Mouse (Mus musculus) ES-Bruce4 (cell line): ENCODE results near the gene Ggt5.

Experiments
- CTCF ChIP-seq: IDR thresholded peaks from one replicate; pipeline ENCODE4 v1.8.1; 2011; ENCODE audit warnings: low read depth, low read length
- EP300 ChIP-seq: IDR thresholded peaks from 2 replicates; pipeline ENCODE4 v1.6.1; 2011; ENCODE audit warnings: low read depth, low read length; ENCODE audit not compliant: insufficient read depth
- POLR2A ChIP-seq: IDR thresholded peaks from one replicate; pipeline ENCODE4 v1.8.1; 2011; ENCODE audit warnings: low read length; ENCODE audit not compliant: insufficient read depth

DNA sequence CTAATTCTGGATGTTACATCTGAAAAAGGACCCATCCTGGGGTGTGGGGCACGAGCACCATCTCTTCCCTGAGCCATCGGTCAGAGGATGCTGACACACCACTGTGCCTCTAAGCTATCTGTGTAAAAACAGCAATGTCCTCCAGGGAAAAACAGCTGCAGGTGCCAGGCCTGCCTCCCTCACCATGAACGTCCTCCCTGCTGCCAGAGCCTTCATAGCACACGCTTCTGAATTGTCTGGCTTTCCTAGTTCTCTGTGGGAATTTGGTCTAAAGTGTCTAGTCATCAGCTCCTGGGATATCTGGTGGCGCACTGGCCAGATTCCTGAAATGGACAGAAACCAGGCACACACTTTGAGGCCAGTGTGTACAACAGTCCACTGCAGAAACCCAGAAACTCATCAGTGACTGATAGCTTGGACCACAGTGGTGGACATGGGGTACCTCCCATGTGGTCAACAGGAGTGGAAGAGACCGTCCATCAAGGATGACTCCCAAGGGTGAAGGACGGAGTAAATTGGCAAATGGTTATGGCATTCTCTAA is 11.1 kb downstream of the Ggt5 start:
- TF ChIP-seq POLR2A (no peak), CTCF (no peak), EP300 (no peak)
